Mouse (Mus musculus) brain, adult 2 months (tissue): Measurements from ENCODE around the gene Ntrk3.

Experiments used
- DNase-seq: peaks from one replicate; pipeline ENCODE4 v3.0.0; 2011; ENCODE audit warnings: low read depth, low spot score

Gene Ntrk3

DNA sequence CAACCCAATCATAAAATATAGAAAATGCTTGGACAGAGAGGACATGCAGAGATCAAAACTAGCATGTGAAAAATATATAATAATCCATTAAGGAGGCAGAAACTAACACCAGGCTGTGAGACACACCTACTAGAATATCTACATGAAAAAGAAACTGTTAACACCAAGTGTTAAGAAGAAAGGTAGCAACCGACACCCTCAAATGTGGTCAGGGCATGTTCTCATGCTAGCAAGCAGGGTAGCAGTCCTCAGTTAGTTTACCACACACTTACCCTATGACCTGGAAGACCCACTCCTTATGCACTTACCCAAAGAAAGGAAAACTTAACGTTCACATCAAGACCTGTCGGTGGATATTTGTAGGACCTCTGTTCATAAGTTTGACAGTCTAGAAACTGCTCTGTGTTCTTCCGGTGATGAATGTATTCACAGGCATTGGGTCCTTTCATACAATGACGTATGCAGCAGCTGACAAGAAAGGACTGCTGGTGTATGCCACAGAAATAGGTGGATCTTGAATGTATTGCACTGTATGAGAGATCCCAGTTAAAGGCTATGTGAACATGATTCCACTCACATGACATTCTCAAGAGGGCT, at the start of gene Ntrk3:
Ntrk3 (minus strand) TSS at position 399 of the 597 bp plus-strand sequence.
- DNase-seq, result no peak

DNA sequence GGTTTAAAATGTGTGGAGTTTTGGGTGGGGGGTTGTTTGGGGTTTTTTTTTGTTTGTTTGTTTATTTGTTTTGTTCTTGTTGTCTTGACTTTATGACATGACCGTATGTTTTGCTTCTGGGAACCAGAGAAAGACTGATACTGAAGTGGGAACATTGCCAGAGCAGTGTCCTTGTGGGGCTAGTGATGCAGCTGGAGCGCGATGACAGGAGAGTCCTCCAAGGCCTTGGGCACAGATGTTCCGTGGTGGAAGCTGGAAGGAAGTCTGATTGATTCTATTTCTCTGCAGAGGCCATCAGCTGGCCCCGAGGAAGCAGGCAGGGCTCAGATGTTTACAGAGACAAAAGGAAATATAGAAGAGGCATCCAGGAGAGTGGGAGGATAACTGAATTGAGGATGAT, 48.1 kb upstream of the Ntrk3 start:
- peak; percentile 20 for DNase-seq

DNA sequence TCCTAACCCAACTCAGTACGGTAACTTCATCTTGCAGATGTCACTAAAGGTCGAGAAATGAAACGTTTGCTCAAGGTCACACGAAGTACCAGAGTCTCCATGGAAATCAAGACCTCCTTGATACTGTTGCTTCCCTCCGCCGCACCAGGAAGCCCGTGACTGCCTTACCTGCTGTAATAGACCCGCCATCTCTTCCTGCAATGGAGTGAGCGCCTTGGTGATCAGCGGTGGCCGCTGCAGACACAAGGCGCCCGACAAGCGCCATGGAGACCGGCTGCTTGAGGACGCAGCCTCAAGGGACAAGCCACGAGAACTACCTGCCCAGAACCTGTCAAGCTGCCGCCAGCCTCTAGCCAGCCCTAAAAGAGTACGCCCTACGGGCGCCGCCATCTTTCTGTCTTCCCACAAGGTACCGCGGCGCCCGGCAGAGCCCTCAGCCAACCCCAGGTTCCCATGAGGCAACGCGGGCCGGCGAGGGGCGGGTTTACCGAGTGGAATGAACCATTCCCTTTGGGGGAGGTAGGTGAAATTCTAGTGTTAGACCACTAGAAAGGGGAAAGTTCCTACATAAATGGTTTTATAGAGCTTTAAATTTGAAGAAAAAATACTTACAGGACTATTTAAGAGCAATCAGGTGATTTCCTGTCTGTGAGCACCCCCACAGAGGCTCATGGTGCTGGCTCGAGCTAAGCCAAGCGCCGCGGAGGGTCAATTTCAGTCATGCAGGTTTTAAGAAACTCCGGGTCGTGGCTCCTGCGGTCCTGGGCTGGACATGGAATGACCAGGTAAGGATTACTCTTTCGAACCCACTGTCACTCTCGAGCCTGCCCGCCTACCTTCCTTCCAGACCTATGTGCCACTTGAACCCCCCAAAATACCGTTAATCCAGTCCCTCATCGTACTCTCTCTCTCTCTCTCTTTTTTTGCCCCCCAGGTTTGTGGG, 45.1 kb upstream of the Ntrk3 start, which contains the start of the genes Mrps11 and Mrpl46:
Mrps11 (plus strand) TSS at position 481 of the 943 bp plus-strand sequence.
Mrpl46 (minus strand) TSS at position 893 of the 943 bp plus-strand sequence.
- peak; percentile 92 for DNase-seq

DNA sequence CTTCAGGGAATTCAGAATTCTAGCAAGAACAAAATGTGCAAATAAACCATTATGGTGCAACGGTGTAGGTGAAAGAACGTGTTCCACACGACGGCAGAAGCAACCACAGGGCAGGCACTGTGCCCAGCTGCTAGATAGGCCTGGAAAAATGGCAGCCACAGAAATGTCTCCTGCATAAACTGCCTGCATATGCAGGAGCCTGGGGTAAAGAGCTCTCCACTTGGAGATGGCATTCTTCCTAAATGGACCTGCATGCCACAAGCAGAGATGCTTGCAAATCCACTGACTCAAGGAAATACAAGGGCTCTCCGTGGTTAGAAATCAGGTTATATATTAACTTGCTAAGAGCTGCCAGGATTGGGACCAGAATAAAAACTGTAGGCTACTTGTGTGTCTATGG, 40.9 kb upstream of the Ntrk3 start:
- DNase-seq, result no peak

DNA sequence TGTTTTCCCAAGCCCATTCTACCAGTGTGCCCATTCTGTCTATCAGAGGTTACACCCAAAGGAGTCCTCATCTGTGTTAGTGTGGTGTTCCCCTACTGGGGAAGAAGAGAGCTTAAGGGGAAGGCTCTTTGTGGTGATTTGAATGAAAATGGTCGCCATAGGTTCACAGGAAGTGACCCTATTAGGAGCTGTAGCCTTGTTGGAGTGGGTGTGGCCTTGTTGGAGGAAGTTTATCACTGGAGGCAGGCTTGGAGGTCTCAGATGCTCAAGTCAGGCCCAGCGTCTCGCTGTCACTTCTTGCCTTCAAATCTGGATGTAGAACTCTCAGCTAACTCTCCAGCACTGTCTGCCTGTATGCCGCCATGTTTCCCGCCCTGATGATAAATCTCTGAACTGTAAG, 33.1 kb upstream of the Ntrk3 start:
- DNase-seq, result no peak

DNA sequence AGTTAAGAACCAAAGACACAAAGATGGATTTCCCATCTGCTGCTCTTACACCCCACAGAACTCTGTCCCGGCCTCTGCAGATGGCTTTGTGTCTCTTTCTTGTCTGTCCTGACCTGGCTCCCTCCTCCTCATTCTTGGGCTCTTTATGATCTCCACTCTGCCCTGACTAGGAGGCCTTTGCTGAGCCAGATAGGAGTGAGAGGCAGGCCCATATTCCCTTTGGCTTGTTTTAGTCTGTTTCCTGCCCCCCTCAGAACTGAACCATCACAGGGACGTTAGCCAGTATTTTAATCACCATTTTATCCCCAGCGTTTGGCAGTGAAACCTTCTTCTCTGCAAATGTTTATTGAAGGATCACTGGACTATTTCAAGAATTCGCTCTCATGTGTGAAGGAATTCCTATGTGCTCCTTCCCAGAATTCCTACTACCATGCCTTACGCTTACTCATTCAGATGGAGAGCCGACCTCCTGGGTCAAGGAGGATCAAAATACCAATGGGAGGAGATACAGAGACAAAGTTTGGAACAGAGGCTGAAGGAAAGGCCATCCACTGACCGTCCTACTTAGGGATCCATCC, 31.4 kb upstream of the Ntrk3 start:
- no peak for DNase-seq

DNA sequence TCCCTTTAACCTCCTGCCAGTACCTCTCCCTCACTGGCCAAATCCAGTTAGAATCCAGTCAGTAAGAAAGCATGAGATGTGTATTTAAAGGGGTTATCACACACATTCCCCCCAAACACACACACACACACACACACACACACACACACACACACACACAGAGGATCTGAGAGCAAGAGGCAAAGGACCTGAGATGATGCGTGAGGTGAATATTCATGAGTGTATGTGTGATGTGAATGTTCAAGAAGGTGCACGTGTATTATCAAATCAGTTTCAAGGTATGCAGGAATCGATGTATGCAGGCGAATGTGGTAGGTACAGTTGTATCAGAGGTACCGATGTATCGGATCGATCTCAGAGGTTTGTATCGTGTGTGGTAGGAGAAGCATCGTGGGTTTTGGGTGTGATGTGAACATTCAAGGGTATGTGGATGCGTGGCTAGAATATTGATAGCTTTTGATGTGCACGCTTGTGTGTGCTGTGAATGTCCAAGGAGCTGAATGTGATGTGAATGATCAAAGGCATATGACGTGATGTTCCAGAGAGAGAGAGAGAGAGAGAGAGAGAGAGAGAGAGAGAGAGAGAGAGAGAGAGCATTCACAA, 30.2 kb upstream of the Ntrk3 start:
- DNase-seq, result no peak

DNA sequence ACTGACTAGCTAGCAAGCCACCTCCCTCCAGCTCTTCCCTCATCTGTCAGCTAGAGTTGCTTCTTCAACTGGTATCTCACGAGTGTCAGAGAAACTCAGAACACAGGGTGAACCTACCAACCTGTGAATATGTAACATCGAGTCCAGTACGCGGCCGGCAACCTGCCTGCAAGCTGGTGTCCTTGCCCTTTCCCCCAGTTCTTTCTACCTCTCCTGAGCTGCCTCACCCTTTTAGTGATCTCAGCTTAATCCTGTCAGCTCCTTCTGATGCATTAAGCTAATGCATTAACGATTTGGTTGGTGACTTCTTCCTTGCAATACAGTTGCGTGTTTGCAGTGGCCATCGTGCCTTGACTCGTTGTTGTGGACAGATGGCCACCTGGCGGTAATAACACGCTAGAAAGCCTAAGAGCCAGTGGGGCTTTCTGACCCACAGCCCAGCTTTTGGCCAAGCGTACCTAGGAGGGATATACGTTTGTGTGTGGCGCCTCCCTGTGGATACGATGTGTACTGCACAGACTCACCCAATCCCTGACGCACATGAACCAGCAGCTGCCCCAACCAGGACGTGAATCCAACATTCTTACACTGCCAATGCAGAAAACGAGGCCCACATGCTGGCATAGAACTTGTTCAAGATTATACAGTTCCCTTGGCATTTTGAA, 28.3 kb upstream of the Ntrk3 start:
- DNase-seq, result peak; percentile 94

DNA sequence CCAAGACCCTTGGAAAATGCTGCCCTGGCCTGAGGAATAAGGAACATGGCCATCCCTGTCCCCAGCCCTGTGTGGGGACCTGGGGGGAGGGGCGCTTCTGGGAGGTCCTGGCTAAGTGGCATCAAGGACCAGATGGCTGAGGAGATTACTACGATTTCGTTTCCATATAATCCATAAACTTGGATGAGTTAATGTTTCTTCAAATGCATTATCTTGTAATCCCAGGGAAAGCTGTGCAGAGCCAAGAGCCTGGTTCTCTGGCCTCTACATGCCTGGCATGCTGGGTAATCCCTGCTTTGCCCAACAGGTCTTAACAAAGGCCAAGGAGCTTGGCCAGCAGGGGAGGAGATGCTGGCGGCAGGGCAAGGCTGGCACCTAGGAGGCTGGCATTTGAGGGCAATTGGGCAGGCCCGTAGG, 27.4 kb upstream of the Ntrk3 start:
- DNase-seq, result peak; percentile 65

DNA sequence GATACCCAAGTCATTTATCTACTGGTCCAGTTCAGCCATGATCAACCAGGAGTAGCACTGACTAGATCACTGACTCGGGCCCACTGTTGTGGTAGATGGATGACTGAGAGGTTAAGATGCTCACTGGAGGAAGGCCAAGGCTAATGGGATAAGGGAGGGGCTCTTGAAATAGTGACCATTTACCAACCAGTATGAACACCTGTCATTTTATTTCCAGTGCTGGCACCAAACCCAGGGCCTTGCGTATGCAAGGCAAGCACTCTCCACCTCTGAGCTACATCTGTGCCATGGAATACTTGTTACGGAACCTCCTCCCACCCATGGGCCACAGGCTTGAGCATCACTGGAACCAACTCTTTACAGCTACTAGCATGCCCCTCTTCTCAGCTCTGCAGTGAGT, 26.0 kb upstream of the Ntrk3 start:
- DNase-seq, result no peak

DNA sequence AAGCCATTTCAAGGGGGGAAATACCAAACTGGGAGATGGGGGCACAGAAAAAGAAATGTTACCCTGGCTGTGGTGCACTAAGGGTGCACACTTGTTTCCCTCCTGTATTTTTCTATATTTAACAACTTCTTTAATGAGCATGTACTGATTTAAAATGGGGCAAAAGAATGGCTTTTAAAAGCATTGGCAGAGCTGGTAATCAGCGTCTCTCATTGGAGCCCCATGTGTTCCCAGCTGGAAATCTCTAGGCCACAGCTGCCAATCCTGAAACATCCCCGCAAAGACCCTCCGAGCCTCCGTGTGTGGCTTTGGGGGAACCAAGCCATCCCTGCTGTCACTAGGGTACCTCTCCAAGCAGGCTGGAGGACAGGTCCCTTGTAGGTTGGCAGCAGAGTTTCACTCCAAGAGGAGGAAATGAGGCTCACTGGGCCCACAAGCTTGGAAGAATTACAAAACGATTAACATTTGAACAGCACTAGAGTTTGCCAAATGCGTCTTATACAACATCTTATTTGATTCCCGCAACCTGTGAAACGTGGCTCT, 16.7 kb upstream of the Ntrk3 start:
- DNase-seq, result peak; percentile 20

DNA sequence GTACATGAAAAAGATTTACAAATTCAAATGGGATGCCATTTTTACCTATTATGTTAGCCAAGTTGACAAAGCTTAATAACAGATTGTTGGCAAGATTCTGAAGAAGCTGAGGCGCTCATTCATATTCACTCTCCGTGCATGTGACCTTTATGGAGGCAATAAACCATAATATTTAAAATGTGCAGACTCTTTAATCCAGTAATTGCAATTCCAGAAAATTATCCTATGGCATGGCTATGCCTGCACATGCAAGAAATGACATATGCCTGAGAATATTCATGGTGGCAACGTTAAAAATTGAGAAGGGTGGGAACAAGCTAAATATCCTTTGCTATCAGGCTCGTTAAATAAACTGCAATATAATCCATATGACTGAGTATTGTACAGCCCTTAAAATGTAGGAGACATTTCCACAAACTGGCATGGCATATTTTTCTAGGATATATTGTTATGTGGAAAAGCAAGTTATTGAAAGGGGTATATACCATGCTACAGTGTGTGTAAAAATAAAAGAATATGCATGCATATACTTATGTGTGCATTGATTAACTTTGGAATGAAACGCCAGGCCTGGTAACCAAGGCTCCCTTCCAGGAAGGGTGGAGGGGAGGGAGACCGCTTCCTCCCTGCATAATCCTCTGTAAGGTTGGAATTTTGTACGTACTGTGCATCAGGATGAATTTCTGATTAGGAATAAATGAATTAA, 16.1 kb upstream of the Ntrk3 start:
- no peak for DNase-seq

DNA sequence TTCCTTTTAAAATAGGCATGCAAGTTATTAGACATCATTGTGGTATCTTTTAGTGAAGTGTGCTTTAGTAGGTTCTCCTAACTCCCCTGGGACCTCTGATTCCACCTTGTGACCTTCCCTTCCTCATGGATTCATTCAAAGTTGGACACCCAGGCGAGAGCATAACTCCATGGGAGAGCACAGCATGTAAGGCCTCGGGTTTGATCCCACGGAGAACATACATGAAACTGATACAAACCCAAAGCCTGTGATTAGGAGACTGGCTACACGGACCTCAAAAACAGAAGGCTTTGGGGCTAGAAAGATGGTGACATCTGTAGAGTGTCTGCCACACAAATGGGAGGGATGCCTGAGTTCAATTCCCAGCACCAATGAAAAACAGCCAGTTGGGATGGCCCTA, 15.1 kb upstream of the Ntrk3 start:
- DNase-seq, result no peak

DNA sequence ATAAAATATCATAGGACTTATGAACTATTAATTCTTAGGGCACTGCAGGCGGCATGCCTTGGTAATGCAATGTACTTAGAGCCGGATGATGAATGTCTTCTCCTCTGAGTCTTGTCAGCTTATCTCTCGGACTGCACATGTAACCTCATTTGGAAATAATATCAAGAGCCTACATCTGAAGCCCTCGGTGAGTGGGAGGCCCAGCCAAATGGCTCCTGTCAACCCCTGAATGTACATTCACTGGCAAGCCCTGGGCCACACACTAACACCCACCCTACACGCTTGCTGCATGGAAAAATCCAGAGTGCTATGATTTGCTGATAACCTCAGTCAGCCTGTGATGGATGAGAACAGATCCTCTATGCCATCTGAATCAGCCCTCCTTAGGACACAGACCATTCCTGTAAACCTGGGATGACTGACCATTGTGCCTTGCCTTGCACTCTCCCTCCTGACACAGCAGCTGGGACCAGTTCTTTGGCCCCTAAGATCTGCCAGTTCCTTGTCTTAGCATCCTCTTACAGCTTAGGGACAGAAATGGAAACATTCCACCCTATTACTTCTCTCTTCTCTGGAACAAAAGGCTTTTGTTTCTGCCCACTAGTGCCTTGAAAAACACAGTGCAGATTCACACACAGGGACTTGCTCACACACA, 6.0 kb upstream of the Ntrk3 start:
- DNase-seq, result no peak

DNA sequence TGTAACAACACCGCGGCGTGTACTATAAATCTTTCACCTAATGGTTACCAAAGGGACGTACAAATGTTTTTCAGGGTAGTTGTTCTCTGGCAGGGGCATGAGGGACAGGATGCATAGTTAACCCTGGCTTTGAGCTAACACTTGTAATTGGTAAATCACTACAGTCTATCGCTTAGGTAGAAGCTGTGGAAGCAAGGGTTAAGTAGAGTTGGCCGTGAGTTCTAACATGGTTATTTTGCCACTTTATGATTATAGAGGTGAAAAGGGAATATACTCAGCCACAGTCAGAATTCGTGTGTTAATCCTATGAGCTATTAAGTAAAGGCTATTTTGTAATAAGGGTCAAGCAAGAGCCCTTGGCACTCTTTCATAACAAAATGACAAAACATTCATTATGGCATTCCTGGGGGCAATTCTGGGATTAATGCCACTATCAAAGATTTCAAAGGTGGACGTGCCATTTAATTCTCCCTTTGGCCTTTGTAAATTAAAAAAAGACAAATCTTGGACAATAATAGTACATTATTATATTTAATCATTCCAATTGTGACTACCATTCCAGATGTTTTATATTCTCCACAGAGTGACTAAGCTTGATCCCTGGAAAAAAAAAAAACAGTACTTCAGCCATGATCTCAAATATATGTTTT, 1.7 kb upstream of the Ntrk3 start:
- no peak for DNase-seq

DNA sequence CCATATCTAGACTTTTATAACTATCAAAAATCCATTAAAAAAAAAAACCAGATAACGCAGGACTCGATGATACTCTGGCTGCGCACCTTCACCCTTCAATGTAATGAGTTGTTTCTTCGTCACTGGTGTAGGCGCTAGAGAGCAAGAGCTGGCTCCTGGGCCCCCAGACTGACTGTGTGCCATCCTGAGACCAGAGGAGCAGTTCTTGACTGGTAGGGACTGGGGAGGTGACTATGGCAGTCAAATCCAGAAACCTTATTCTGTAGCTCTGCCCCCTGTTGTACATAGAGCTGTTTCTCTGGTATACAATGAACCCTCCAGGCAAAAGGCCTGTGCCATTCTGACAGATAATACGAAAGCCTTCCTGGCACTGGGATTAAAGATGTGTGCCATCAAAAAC, 616 bp downstream of the Ntrk3 start:
- no peak for DNase-seq

DNA sequence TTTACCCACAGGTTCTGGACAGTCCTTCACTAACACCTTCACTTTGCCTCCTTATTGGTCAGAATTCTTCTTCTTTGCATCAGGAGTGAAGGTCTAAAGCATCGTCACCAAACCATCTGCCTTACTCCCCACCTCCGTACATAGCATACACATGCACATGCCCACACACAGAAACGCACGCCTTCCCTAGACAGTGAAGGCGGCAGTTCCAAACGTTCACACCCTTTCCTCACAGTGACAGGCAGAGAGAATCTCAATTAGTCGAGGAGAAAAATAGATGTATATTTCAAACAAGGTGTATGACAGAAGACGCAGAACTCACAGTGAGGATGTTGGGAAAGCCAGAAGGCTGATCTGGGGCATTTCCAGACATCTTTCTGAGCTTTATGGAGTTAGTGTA, 6.4 kb downstream of the Ntrk3 start:
- DNase-seq, result peak; percentile 86

DNA sequence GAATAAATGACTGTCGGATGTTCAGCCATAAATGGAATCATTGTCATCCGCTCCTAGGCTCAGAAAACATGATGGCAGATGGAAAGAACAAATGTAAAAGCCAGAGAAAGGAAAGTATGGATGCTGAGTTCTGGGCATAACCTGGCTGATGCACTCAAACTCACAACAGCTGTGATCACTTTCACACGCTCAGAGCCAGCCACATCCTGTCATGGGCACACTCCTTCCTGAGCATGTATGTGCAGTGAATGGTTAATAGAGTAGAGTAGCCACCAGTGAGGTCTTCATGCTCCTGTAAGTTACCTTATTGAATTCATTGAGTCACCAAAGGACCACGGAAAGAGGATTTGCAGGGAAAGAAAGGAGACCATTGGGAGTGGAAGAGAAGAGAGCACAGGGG, 13.2 kb downstream of the Ntrk3 start:
- no peak for DNase-seq

DNA sequence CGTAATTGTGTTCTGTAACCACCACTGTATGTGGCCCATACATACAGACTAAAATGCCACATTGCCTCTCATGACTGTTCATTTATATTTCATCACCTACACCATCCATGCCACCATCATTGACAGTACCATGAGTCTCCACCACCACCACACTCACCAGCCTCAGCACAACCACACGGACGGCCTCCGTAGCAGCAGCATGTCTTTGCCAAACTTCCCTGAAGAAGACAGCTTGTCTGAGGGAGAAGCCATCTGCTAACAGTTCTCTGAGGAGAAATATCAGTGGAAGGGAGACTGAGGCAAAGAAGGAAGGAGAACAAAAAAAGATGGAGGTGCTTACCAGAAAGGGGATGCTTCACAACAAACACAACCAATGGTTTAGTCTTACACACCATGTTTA, 15.8 kb downstream of the Ntrk3 start:
- DNase-seq, result peak; percentile 77
